Mouse (Mus musculus) liver, embryonic 16.5 days (tissue): ENCODE data around the gene Ngly1. TPM values are rescaled to one million over a fixed set of nuclear protein-coding genes. Genes with fewer than 3 reads are reported as not detected.
"Not testable (repeated sequence)": the region's sequence is repeated elsewhere in the genome, so short reads cannot be mapped to it uniquely, and the experiment has no call there.

Experiments used
- ATAC-seq: fragments of 200-750 bp; cut with Nextera tagmentation; 2 replicates; pipeline ENCODE4 v1.8.0; 2017; ENCODE audit warnings: low read depth, mild to moderate bottlenecking, moderate number of reproducible peaks, moderate library complexity
- H3K27ac ChIP-seq: fragments of 300-500 bp; sonication (generic); 2 replicates; pipeline ENCODE4 v1.5.1; 2014; ENCODE audit warnings: mild to moderate bottlenecking, low read length
- H3K27me3 ChIP-seq: fragments of 300-500 bp; sonication (generic); 2 replicates; pipeline ENCODE4 v1.6.1; 2014; ENCODE audit warnings: low read depth, low read length, mixed read lengths; ENCODE audit not compliant: control insufficient read depth, insufficient read depth
- H3K36me3 ChIP-seq: fragments of 300-500 bp; sonication (generic); 2 replicates; pipeline ENCODE4 v1.6.1; 2014; ENCODE audit warnings: mild to moderate bottlenecking; ENCODE audit not compliant: control insufficient read depth, insufficient read depth
- H3K4me1 ChIP-seq: fragments of 300-500 bp; sonication (generic); 2 replicates; pipeline ENCODE4 v1.6.1; 2014; ENCODE audit warnings: low read depth, low read length, mixed read lengths; ENCODE audit not compliant: control insufficient read depth
- H3K4me2 ChIP-seq: fragments of 300-500 bp; sonication (generic); 2 replicates; pipeline ENCODE4 v1.6.1; 2014; ENCODE audit warnings: low read depth, low read length, mixed read lengths
- H3K4me3 ChIP-seq: fragments of 300-500 bp; sonication (generic); 2 replicates; pipeline ENCODE4 v1.5.1; 2014; ENCODE audit warnings: low read depth, mild to moderate bottlenecking, low read length
- H3K9ac ChIP-seq: fragments of 300-500 bp; sonication (generic); 2 replicates; pipeline ENCODE4 v1.6.1; 2014; ENCODE audit warnings: low read depth, low read length
- H3K9me3 ChIP-seq: fragments of 300-500 bp; sonication (generic); replicated peaks from 2 replicates; pipeline ENCODE4 v1.6.1; 2016; ENCODE audit warnings: low read length; ENCODE audit not compliant: control insufficient read depth
- WGBS: fragments of 180-500 bp; shearing (Covaris S2); extraction: QIAGEN DNeasy Blood & Tissue Kit; methylation state at CpG from one replicate; pipeline ENCODE4 v1.1.7; 2014; ENCODE audit not compliant: insufficient replicate concordance; 5-methylcytosine and 5-hydroxymethylcytosine counted together
- polyA plus RNA-seq: library from polyadenylated mRNA; unstranded; fragments of >200 nt; fragmentation: Nextera tagmentation; extraction: Ambion mirVana; gene quantifications from 2 replicates; pipeline ENCODE4 v1.2.1, GENCODE M21; 2015

Ngly1 gene
- polyA plus RNA-seq, 1 experiment from 2014 or later = 17.8 TPM

GRCm38 (mm10) chr14:16312599-16312998 lies 63.5 kb downstream of the Ngly1 start:
- Histone ChIP-seq H3K27ac (0 out of 2 replicates have a peak overlapping the region, but pooled peaks have one; percentile 22), H3K36me3 (no peaks in the 10 kb centered on the region), H3K9ac (no peak overlapping the region), H3K9me3 (no peaks in the 10 kb centered on the region), H3K4me1 (peaks cover 2% of the 10 kb centered on the region; the same call in 1 of the 2 replicates), H3K27me3 (no peaks in the 10 kb centered on the region), H3K4me3 (no peak overlapping the region), H3K4me2 (no peak overlapping the region)
- WGBS = 16% methylated on average over 1 of the region's 1 CpGs
- no peak for ATAC-seq

GRCm38 (mm10) chr14:16313073-16313472 lies 64.0 kb downstream of the Ngly1 start:
- not testable (repeated sequence) for H3K9ac ChIP-seq, H3K36me3 ChIP-seq, H3K4me2 ChIP-seq, H3K4me1 ChIP-seq, H3K27me3 ChIP-seq, H3K4me3 ChIP-seq, H3K9me3 ChIP-seq
- ATAC-seq = 0 out of 2 replicates have a peak, but pooled peaks have one; percentile 43
- 0 out of 2 replicates have a peak overlapping the region, but pooled peaks have one; percentile 22 for H3K27ac ChIP-seq
- 64% methylated on average over 2 of the region's 2 CpGs for WGBS

GRCm38 (mm10) chr14:16313936-16314521 lies 64.9 kb downstream of the Ngly1 start:
- Histone ChIP-seq H3K9me3 (no peaks in the 10 kb centered on the region), H3K4me1 (peaks cover 2% of the 10 kb centered on the region; the same call in 1 of the 2 replicates), H3K27me3 (no peaks in the 10 kb centered on the region), H3K9ac (no peak overlapping the region), H3K36me3 (no peaks in the 10 kb centered on the region), H3K4me3 (no peak overlapping the region), H3K27ac (no peak overlapping the region), H3K4me2 (no peak overlapping the region)
- 64% methylated on average over 7 of the region's 7 CpGs for WGBS
- ATAC-seq = no peak

- Histone ChIP-seq H3K36me3 (no peaks in the 10 kb centered on the region), H3K9me3 (no peaks in the 10 kb centered on the region), H3K4me1 (peaks cover 2% of the 10 kb centered on the region; the same call in 1 of the 2 replicates), H3K27ac (no peak overlapping the region), H3K27me3 (no peaks in the 10 kb centered on the region), H3K4me3 (no peak overlapping the region), H3K4me2 (no peak overlapping the region), H3K9ac (no peak overlapping the region)
- ATAC-seq = peak; percentile 80
- 53% methylated on average over 2 of the region's 2 CpGs for WGBS
Observed at GRCm38 (mm10) chr14:16314842-16315241, 65.8 kb downstream of the Ngly1 start.

GRCm38 (mm10) chr14:16316715-16317114 lies 67.6 kb downstream of the Ngly1 start:
- H3K4me1 ChIP-seq = peaks cover 2% of the 10 kb centered on the region; the same call in 1 of the 2 replicates
- H3K36me3 ChIP-seq = no peaks in the 10 kb centered on the region
- no peaks in the 10 kb centered on the region for H3K27me3 ChIP-seq
- no peak for ATAC-seq
- no peak overlapping the region for H3K27ac ChIP-seq
- H3K4me2 ChIP-seq = no peak overlapping the region
- H3K9ac ChIP-seq = no peak overlapping the region
- H3K4me3 ChIP-seq = no peak overlapping the region
- 67% methylated on average over 1 of the region's 1 CpGs for WGBS
- H3K9me3 ChIP-seq = no peaks in the 10 kb centered on the region

- ATAC-seq = no peak
- 75% methylated on average over 2 of the region's 2 CpGs for WGBS
- H3K27me3 ChIP-seq = no peaks in the 10 kb centered on the region
Observed at GRCm38 (mm10) chr14:16319818-16320217, 70.7 kb downstream of the Ngly1 start.

GRCm38 (mm10) chr14:16324394-16324793 lies 75.3 kb downstream of the Ngly1 start:
- no peaks in the 10 kb centered on the region for H3K9me3 ChIP-seq

More at GRCm38 (mm10) chr14:16319818-16320217, 70.7 kb downstream of the Ngly1 start:
- H3K9ac ChIP-seq = no peak overlapping the region
- no peaks in the 10 kb centered on the region for H3K36me3 ChIP-seq
- H3K4me1 ChIP-seq = no peaks in the 10 kb centered on the region
- H3K4me2 ChIP-seq = no peak overlapping the region
- no peak overlapping the region for H3K27ac ChIP-seq
- H3K9me3 ChIP-seq = no peaks in the 10 kb centered on the region
- H3K4me3 ChIP-seq = no peak overlapping the region

GRCm38 (mm10) chr14:16325208-16325607 lies 76.1 kb downstream of the Ngly1 start:
- H3K4me2 ChIP-seq = no peak overlapping the region
- no peak for ATAC-seq

More at GRCm38 (mm10) chr14:16324394-16324793, 75.3 kb downstream of the Ngly1 start:
- Histone ChIP-seq H3K27ac (no peak overlapping the region), H3K4me1 (no peaks in the 10 kb centered on the region), H3K4me2 (no peak overlapping the region), H3K4me3 (no peak overlapping the region), H3K9ac (no peak overlapping the region), H3K36me3 (no peaks in the 10 kb centered on the region), H3K27me3 (no peaks in the 10 kb centered on the region)
- no peak for ATAC-seq
- 64% methylated on average over 4 of the region's 4 CpGs for WGBS

GRCm38 (mm10) chr14:16328531-16328930 lies 79.5 kb downstream of the Ngly1 start:
- no peak overlapping the region for H3K27ac ChIP-seq
- H3K4me3 ChIP-seq = no peak overlapping the region
- no peak overlapping the region for H3K9ac ChIP-seq
- H3K4me2 ChIP-seq = no peak overlapping the region
- WGBS = 30% methylated on average over 2 of the region's 2 CpGs
- no peaks in the 10 kb centered on the region for H3K4me1 ChIP-seq
- no peaks in the 10 kb centered on the region for H3K36me3 ChIP-seq
- ATAC-seq = no peak
- no peaks in the 10 kb centered on the region for H3K27me3 ChIP-seq
- no peaks in the 10 kb centered on the region for H3K9me3 ChIP-seq

More at GRCm38 (mm10) chr14:16325208-16325607, 76.1 kb downstream of the Ngly1 start:
- Histone ChIP-seq H3K27me3 (no peaks in the 10 kb centered on the region), H3K4me3 (no peak overlapping the region), H3K27ac (no peak overlapping the region), H3K9me3 (no peaks in the 10 kb centered on the region), H3K36me3 (no peaks in the 10 kb centered on the region), H3K9ac (no peak overlapping the region), H3K4me1 (no peaks in the 10 kb centered on the region)
- WGBS = 8% methylated on average over 1 of the region's 1 CpGs
